Mouse (Mus musculus) heart, embryonic 15.5 days (tissue): ENCODE results near the gene Nanog. TPM values are rescaled to one million over a fixed set of nuclear protein-coding genes. Genes with fewer than 3 reads are reported as not detected.

Experiments used
- ATAC-seq: fragments of 200-750 bp; cut with Nextera tagmentation; replicated peaks from 2 replicates; pipeline ENCODE4 v1.8.0; 2017; ENCODE audit warnings: low read depth, moderate TSS enrichment; ENCODE audit not compliant: insufficient number of reproducible peaks, insufficient read depth, low FRiP score
- H3K27ac ChIP-seq: fragments of 300-500 bp; sonication (generic); 2 replicates; pipeline ENCODE4 v1.5.1; 2015; ENCODE audit warnings: mild to moderate bottlenecking, inconsistent platforms
- H3K27me3 ChIP-seq: fragments of 300-500 bp; sonication (generic); 2 replicates; pipeline ENCODE4 v1.6.1; 2015; ENCODE audit warnings: inconsistent platforms
- H3K36me3 ChIP-seq: fragments of 300-500 bp; sonication (generic); 2 replicates; pipeline ENCODE4 v1.6.1; 2015; ENCODE audit warnings: mild to moderate bottlenecking, inconsistent platforms
- H3K4me1 ChIP-seq: fragments of 300-500 bp; sonication (generic); replicated peaks from 2 replicates; pipeline ENCODE4 v1.6.1; 2015; ENCODE audit warnings: inconsistent platforms
- H3K4me2 ChIP-seq: fragments of 300-500 bp; sonication (generic); 2 replicates; pipeline ENCODE4 v1.6.1; 2015; ENCODE audit warnings: inconsistent platforms, mild to moderate bottlenecking, moderate library complexity
- H3K4me3 ChIP-seq: fragments of 300-500 bp; sonication (generic); 2 replicates; pipeline ENCODE4 v1.5.1; 2015; ENCODE audit warnings: mild to moderate bottlenecking, inconsistent platforms
- H3K9ac ChIP-seq: fragments of 300-500 bp; sonication (generic); 2 replicates; pipeline ENCODE4 v1.6.1; 2015; ENCODE audit warnings: mild to moderate bottlenecking, inconsistent platforms
- H3K9me3 ChIP-seq: fragments of 300-500 bp; sonication (generic); replicated peaks from 2 replicates; pipeline ENCODE4 v1.6.1; 2016; ENCODE audit warnings: inconsistent platforms
- WGBS: fragments of 180-500 bp; shearing (Covaris S2); methylation state at CpG from one replicate; pipeline ENCODE4 v1.1.7; 2015; ENCODE audit warnings: mixed read lengths; 5-methylcytosine and 5-hydroxymethylcytosine counted together
- polyA plus RNA-seq: library from polyadenylated mRNA; unstranded; fragments of >200 nt; fragmentation: Nextera tagmentation; extraction: Ambion mirVana; gene quantifications from 2 replicates; pipeline ENCODE4 v1.2.1, GENCODE M21; 2015

The Nanog gene
- polyA plus RNA-seq = 0.56 and 0.79 TPM in 2 replicates

DNA sequence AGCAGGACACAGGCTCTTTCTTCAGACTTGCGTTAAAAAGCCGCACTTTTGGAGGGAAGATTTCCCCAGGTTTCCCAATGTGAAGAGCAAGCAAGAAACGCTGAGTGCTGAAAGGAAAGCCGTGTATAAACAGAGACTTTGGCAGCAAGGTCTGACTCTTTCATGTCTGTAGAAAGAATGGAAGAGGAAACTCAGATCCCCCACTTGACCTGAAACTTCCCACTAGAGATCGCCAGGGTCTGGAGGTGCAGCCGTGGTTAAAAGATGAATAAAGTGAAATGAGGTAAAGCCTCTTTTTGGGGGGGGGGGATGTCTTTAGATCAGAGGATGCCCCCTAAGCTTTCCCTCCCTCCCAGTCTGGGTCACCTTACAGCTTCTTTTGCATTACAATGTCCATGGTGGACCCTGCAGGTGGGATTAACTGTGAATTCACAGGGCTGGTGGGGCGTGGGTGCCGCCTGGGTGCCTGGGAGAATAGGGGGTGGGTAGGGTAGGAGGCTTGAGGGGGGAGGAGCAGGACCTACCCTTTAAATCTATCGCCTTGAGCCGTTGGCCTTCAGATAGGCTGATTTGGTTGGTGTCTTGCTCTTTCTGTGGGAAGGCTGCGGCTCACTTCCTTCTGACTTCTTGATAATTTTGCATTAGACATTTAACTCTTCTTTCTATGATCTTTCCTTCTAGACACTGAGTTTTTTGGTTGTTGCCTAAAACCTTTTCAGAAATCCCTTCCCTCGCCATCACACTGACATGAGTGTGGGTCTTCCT lies at the start of gene Nanog:
Nanog (plus strand) TSS at position 454 of the 765 bp plus-strand sequence.
- H3K4me2 ChIP-seq = no peak within 1 kb of the TSS
- no peaks in the 10 kb centered on the region for H3K9me3 ChIP-seq
- no peaks in the 10 kb centered on the region; the same call in 1 of the 2 replicates for H3K27me3 ChIP-seq
- H3K9ac ChIP-seq = no peak within 1 kb of the TSS
- no peak within 1 kb of the TSS for H3K27ac ChIP-seq
- peaks cover 6% of the 10 kb centered on the region; the same call in 1 of the 2 replicates for H3K4me1 ChIP-seq
- no peak within 1 kb of the TSS for H3K4me3 ChIP-seq
- H3K36me3 ChIP-seq = no peaks in the 10 kb centered on the region
- ATAC-seq = no peak
- whole genome bisulfite sequencing = 37% methylated on average over 12 of the region's 12 CpGs

DNA sequence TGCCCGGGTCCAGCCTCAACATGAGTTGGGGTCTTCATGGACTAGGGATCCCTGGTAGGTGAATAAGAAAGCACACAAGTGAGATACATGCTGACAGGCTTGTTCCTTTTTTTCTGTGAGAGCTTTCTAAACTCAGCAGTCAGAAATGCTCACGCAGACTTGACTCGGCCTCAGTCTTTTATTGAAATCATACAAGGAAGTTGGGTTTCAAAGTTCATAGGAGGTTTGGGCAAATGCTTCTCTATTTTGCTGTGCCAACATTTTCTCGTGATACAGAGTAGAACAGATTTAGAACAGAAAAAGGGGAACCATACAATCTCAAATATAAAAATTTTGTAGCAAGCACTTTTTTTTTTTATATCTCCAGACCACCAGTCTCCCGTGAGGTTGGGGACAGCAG lies 49.7 kb upstream of the Nanog start:
- ATAC-seq = no peak
- no peak overlapping the region for H3K9ac ChIP-seq
- 67% methylated on average over 5 of the region's 5 CpGs for WGBS
- no peak overlapping the region for H3K4me2 ChIP-seq
- no peak overlapping the region for H3K27ac ChIP-seq
- H3K36me3 ChIP-seq = no peaks in the 10 kb centered on the region
- peaks cover 2% of the 10 kb centered on the region for H3K4me1 ChIP-seq
- H3K9me3 ChIP-seq = no peaks in the 10 kb centered on the region
- H3K27me3 ChIP-seq = peaks cover 16% of the 10 kb centered on the region
- no peak overlapping the region for H3K4me3 ChIP-seq

DNA sequence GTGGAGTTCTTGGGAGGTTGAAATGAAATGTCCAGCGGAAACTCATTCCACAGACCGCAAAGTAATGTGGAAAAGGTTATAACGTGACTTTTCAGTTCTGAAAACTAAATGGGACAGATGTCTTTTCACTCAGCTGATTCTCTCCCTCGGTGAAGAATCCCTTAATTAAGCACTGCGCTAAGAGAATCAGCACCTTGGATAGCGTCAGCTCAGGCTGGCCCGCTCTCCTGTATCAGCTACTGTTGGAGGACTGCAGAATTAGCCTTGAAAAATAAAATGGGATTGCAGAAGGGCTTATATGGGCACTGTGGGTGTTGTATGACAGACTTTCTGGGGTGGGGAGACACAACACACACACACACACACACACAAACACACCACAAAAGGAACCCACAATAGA lies 47.7 kb upstream of the Nanog start:
- Histone ChIP-seq H3K4me2 (no peak overlapping the region), H3K27me3 (peaks cover 18% of the 10 kb centered on the region), H3K4me3 (no peak overlapping the region), H3K9ac (no peak overlapping the region), H3K27ac (no peak overlapping the region), H3K36me3 (no peaks in the 10 kb centered on the region), H3K9me3 (no peaks in the 10 kb centered on the region), H3K4me1 (peaks cover 9% of the 10 kb centered on the region)
- ATAC-seq = no peak
- 9% methylated on average over 7 of the region's 7 CpGs for WGBS

DNA sequence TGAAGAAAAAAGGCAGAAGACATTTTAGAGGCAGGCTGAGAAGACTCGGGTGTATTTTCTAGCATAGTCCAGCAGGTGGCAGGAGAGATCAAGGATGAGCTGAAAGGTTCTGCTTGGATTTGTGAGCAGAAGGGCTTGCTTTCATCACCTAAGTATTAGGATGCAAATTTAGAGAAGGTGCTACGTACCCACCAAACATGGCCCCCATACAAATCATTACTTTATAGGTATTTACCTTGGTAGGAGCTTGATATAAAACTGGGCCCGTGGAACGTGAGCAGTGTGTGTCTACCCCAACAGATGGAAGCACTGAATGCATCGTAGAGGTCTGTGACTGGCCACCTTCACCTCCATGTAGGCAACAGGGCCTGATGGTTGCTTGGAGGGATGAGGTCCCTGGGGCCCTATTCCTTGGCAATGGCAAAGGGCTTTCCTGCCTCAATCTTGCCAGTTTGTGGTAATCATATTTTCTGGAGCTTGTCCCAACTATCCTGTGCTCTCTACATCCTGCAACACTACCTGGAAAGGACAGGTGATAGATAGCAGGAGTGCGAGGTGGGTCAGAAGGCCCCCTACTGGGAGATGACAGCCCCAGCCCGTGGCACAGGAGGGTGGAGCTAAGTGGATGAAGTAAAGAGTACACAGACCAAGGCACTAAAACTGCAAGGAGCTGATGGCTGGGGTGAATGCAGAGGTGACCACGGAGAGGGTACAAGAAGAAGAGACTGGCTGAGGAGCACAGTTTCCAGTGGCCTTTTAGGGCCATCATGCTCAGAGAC lies 46.5 kb upstream of the Nanog start:
- Histone ChIP-seq H3K36me3 (no peaks in the 10 kb centered on the region), H3K9me3 (no peaks in the 10 kb centered on the region), H3K4me1 (peaks cover 9% of the 10 kb centered on the region), H3K4me3 (no peak overlapping the region), H3K27me3 (peaks cover 18% of the 10 kb centered on the region), H3K4me2 (no peak overlapping the region), H3K9ac (no peak overlapping the region), H3K27ac (no peak overlapping the region)
- ATAC-seq = no peak
- WGBS = 34% methylated on average over 8 of the region's 8 CpGs

DNA sequence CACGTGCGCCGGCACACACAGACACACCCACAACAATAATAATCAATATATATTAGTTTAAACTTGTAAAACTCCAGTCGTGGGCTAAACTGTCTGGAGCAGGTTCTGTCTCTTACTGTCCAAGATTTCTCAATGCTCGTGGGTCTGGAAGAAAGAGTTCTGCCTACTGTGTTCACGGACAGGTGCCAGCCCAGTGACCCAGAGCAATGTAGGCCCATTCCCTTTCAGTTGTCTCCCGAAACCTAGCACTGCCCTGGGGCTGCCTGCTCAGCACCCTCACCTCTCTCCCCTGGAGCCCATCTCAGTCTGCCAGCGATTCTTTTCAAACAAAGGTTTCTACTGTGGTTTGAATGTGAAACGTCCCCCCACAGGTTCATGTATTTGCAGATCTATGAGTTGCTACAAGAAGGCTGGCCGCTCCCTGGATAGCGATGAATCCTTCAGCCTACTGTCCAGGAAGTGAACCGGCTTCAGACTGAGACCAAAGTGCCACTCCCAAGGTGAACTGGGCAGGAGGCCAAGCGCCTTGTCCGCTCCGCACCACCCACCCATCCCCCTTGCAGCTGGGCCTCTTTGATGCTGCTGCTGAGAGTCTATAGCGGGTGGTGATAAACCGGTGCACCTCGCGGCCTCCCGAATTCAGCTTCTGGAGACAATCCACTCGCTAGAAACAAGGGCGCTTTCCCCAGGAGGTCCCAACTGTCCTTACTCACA lies 44.6 kb upstream of the Nanog start:
- Histone ChIP-seq H3K4me2 (peak overlapping the region; percentile 36; the same call in 1 of the 2 replicates), H3K36me3 (no peaks in the 10 kb centered on the region), H3K27ac (no peak overlapping the region), H3K4me3 (no peak overlapping the region), H3K4me1 (peaks cover 19% of the 10 kb centered on the region), H3K9ac (no peak overlapping the region; the same call in 1 of the 2 replicates), H3K27me3 (peaks cover 18% of the 10 kb centered on the region), H3K9me3 (no peaks in the 10 kb centered on the region)
- ATAC-seq = 0 out of 2 replicates have a peak, but pooled peaks have one; percentile 39
- 31% methylated on average over 22 of the region's 22 CpGs for WGBS

DNA sequence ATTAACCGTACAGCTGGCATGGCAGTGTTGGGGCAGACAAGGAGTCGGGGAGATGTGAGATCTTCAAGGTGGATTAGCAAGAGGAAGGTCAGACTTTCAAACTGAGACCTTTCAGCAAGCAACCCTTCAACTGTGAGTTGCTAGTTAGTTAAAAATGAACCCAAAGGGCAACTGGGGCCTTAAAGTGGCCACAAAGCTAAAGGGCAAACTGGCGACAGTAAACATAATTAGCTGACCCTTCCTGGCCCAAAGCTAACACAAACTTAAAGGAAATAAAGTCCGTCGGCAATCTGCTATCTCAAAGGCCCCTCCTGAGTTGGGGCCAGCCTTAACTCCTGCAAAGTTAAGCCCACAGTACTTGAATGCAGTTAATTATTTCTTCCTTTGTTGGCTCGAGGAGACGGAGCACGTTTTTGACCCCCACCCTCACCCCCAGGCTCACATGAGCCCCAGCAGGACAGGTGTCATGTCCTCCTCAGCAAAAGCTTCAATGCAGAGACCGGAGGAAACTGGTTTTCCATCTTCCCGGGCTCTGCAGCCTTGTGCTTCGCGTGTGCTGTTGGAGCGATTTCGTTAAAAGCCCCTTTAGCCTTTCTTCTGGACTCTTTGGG lies 43.6 kb upstream of the Nanog start:
- ATAC-seq = no peak
- H3K9me3 ChIP-seq = no peaks in the 10 kb centered on the region
- peaks cover 19% of the 10 kb centered on the region for H3K4me1 ChIP-seq
- H3K36me3 ChIP-seq = no peaks in the 10 kb centered on the region
- no peak overlapping the region for H3K4me3 ChIP-seq
- WGBS = 51% methylated on average over 14 of the region's 14 CpGs
- H3K4me2 ChIP-seq = no peak overlapping the region
- no peak overlapping the region for H3K9ac ChIP-seq
- H3K27me3 ChIP-seq = peaks cover 18% of the 10 kb centered on the region
- no peak overlapping the region for H3K27ac ChIP-seq

DNA sequence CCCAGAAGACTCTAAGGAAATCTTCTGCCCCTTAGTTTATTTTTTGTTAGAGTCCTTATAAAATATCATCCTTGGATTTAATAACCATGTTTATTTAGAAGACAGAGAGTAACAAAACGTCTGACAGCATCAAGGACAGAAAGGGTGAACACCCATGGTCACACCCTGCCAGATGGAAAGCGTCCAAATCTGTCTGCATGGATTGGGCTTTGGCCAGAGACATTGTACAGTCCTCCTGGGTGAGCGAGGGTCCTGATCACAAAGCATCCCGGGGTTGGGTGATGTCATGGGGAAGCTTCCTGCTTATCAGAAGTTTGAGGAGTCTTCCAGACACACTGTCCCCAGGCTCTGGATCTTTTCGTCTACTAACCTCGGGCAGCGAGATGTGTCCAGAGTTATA lies 41.4 kb upstream of the Nanog start:
- no peak; the same call in 1 of the 2 replicates for ATAC-seq
- Histone ChIP-seq H3K9ac (no peak overlapping the region), H3K36me3 (no peaks in the 10 kb centered on the region), H3K27ac (no peak overlapping the region), H3K4me2 (no peak overlapping the region), H3K27me3 (peaks cover 16% of the 10 kb centered on the region), H3K4me3 (no peak overlapping the region), H3K4me1 (peaks cover 27% of the 10 kb centered on the region), H3K9me3 (no peaks in the 10 kb centered on the region)
- WGBS = 20% methylated on average over 7 of the region's 7 CpGs

DNA sequence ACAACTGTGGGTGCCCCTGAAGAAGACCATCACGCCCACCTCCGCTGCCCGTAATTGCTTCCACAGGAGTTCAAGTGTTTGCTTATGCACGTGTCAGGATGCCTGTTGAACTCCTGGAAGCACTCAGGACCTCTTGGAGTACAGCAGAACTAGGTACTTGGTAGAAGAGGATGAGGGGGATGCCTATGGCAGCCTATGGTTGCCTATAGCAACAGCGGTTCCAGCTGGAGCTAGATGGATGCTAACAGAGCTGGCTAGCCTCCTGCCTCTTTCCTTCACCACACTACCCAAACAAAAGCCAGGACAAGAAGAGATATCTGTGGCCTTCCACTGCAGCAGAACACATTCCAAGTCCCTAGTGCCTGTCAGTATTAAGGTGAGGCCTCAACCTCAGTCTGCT lies 39.6 kb upstream of the Nanog start:
- no peak overlapping the region for H3K27ac ChIP-seq
- H3K4me3 ChIP-seq = no peak overlapping the region
- no peak overlapping the region for H3K9ac ChIP-seq
- H3K9me3 ChIP-seq = no peaks in the 10 kb centered on the region
- 0 out of 2 replicates have a peak, but pooled peaks cover 2% of the 10 kb centered on the region for H3K27me3 ChIP-seq
- no peak overlapping the region for H3K4me2 ChIP-seq
- peaks cover 25% of the 10 kb centered on the region for H3K4me1 ChIP-seq
- no peak for ATAC-seq
- no peaks in the 10 kb centered on the region for H3K36me3 ChIP-seq
- WGBS = 74% methylated on average over 5 of the region's 5 CpGs

DNA sequence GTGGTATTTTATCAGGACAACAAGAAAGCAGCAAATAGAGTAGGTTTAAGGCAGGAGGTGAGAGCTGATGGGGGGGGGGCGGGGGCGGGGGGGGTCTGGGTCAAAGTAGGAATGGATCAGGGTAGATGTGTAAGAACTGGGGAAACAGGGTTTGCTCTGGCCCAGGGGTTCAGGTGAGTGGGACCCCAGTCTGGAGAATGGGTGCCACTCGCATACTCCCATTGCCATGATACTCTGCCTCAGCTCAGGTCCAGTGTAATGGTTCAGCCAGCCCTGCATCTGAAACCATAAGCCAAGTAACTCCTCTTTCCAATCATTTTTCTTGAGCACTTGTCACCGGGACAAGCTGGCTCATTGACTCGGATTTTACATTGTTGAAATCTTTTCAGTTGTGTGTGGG lies 38.5 kb upstream of the Nanog start:
- Histone ChIP-seq H3K9ac (no peak overlapping the region), H3K27me3 (no peaks in the 10 kb centered on the region), H3K4me2 (no peak overlapping the region), H3K36me3 (no peaks in the 10 kb centered on the region), H3K4me1 (peaks cover 18% of the 10 kb centered on the region), H3K27ac (no peak overlapping the region), H3K4me3 (no peak overlapping the region), H3K9me3 (no peaks in the 10 kb centered on the region)
- ATAC-seq = no peak
- 69% methylated on average over 5 of the region's 5 CpGs for WGBS

DNA sequence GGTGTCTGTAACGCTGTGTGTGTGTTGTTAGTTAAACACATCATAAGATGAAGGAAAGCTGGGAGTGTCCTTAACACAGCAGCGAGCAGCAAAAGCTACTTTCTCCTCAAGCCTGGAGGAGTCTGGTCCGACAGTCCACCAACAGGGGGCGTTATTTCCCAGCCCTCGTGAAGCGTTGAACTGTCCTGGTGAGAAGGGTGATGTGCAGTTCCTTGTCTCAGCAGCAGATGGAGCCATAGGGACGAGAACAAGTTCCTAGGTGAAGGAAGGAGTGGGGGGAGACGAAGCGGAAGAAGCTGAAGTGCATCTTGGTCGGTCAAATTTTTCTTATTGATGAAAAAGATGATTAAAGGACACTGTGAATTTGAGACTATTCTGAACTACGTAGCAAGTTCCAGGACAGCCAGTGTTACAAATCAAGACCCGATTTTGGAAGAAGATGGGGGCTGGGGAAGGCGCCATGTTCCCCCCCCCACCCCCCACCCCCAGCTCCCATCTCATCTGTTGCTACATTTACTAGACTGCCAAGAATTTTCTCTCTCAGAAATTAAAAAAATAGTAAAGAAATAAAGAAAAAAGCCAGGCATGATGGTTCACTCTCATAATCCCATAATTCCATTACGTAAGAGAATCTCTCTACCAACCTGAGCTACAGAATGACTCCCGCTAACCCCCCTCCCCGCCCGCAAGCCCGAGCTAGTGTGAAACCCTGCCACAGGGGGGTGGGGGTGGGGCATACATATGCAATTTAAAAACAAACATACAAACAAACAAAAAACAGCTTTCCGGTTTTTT lies 37.7 kb upstream of the Nanog start:
- H3K36me3 ChIP-seq = no peaks in the 10 kb centered on the region
- peak overlapping the region; percentile 42; the same call in 1 of the 2 replicates for H3K9ac ChIP-seq
- peak overlapping the region; percentile 52 for H3K4me3 ChIP-seq
- no peaks in the 10 kb centered on the region for H3K27me3 ChIP-seq
- H3K27ac ChIP-seq = no peak overlapping the region
- ATAC-seq = peak; percentile 48
- H3K4me2 ChIP-seq = peak overlapping the region; percentile 73
- no peaks in the 10 kb centered on the region for H3K9me3 ChIP-seq
- H3K4me1 ChIP-seq = peaks cover 18% of the 10 kb centered on the region
- WGBS = 7% methylated on average over 19 of the region's 19 CpGs
